Mouse (Mus musculus): Measurements from ENCODE around the gene Jazf1. TPM values are rescaled to one million over a fixed set of nuclear protein-coding genes. Genes with fewer than 3 reads are reported as not detected.

Jazf1 gene
- total RNA-seq, 1 experiment: 1.2 TPM

- H3K4me3 ChIP-seq (ENCODE audit: insufficient read depth in 1 of 2, low read depth in 1 of 2, low read length in 2 of 2, poor library complexity in 1 of 2, severe bottlenecking in 1 of 2): no peak overlapping the region
- no peak overlapping the region for H3K27ac ChIP-seq (ENCODE audit: insufficient read depth, low read depth, low read length, poor library complexity, severe bottlenecking)
- no peak overlapping the region for H3K9ac ChIP-seq (ENCODE audit: insufficient read depth, low read depth, low read length, poor library complexity, severe bottlenecking)
- in situ Hi-C loops (cut with MboI; ENCODE audit: low sequenced_read_pairs in 2 of 2, unreplicated experiment in 2 of 2): no loop called here
- TF ChIP-seq HCFC1 (IDR thresholded peaks at IDR 0.05; ENCODE audit: borderline replicate concordance, insufficient read depth, low read length) (no peak), ZC3H11A (IDR thresholded peaks at IDR 0.05; ENCODE audit: borderline replicate concordance, low read depth, low read length) (0 out of 2 replicates have a peak, but pooled peaks have one; percentile 31), CHD2 (IDR thresholded peaks at IDR 0.05; ENCODE audit: low read depth, low read length) (no peak), ZNF384 (IDR thresholded peaks at IDR 0.05; ENCODE audit: low read depth, low read length) (no peak), MAFK (IDR thresholded peaks at IDR 0.05; ENCODE audit: insufficient read depth, low read depth, low read length) (no peak)
- H3K4me1 ChIP-seq (ENCODE audit: control insufficient read depth in 2 of 2, insufficient read depth in 2 of 2, low read length in 2 of 2, poor library complexity in 1 of 2): no peaks in the 10 kb centered on the region
- no peaks in the 10 kb centered on the region for H3K9me3 ChIP-seq (ENCODE audit: control insufficient read depth, insufficient read depth, low read depth, low read length)
- peak; percentile 48 for DNase-seq (ENCODE audit: low read depth, low spot score)
- H3K36me3 ChIP-seq (ENCODE audit: control insufficient read depth, insufficient read depth, low read length, poor library complexity, severe bottlenecking): no peaks in the 10 kb centered on the region
Observed at GRCm38 (mm10) chr6:52969717-52970261, 98.6 kb downstream of the Jazf1 start.

DNA sequence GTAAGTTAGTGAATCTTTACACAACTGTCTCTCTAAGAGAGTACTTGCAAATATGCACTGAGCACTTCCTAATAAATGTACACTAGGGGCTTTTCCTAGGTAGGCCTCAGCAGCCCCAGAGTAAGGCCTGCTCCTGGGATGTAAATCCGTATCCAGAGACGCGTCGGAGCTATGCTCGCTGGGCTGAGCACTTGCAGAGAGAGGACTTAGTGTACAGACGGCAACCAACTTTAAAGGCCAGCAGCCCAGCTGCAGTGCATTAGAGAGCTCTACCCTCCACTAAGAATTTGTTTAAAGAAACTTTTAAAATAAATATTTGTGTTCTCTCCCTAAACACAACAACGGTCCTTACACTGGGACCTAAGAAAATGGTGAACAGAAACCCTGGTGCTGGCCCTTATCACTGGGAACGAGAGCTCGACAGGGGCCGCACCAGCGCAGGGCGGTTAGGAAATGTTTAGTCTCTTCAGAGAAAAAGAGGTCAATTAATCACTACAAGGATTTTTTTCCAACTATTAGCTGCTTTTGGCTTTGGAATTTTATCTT, 100.0 kb downstream of the Jazf1 start:
- Histone ChIP-seq H3K4me1 (ENCODE audit: control insufficient read depth in 2 of 2, insufficient read depth in 2 of 2, low read length in 2 of 2, poor library complexity in 1 of 2) (no peaks in the 10 kb centered on the region), H3K27ac (ENCODE audit: insufficient read depth, low read depth, low read length, poor library complexity, severe bottlenecking) (no peak overlapping the region), H3K4me3 (ENCODE audit: insufficient read depth in 1 of 2, low read depth in 1 of 2, low read length in 2 of 2, poor library complexity in 1 of 2, severe bottlenecking in 1 of 2) (no peak overlapping the region), H3K9me3 (ENCODE audit: control insufficient read depth, insufficient read depth, low read depth, low read length) (no peaks in the 10 kb centered on the region), H3K36me3 (ENCODE audit: control insufficient read depth, insufficient read depth, low read length, poor library complexity, severe bottlenecking) (no peaks in the 10 kb centered on the region), H3K9ac (ENCODE audit: insufficient read depth, low read depth, low read length, poor library complexity, severe bottlenecking) (no peak overlapping the region)
- DNase-seq (ENCODE audit: low read depth, low spot score): no peak
- in situ Hi-C loops (cut with MboI; ENCODE audit: low sequenced_read_pairs in 2 of 2, unreplicated experiment in 2 of 2): no loop called here
- TF ChIP-seq ZNF384 (IDR thresholded peaks at IDR 0.05; ENCODE audit: low read depth, low read length) (no peak), CHD2 (IDR thresholded peaks at IDR 0.05; ENCODE audit: low read depth, low read length) (no peak), MAFK (IDR thresholded peaks at IDR 0.05; ENCODE audit: insufficient read depth, low read depth, low read length) (no peak), HCFC1 (IDR thresholded peaks at IDR 0.05; ENCODE audit: borderline replicate concordance, insufficient read depth, low read length) (no peak), ZC3H11A (IDR thresholded peaks at IDR 0.05; ENCODE audit: borderline replicate concordance, low read depth, low read length) (no peak)

DNA sequence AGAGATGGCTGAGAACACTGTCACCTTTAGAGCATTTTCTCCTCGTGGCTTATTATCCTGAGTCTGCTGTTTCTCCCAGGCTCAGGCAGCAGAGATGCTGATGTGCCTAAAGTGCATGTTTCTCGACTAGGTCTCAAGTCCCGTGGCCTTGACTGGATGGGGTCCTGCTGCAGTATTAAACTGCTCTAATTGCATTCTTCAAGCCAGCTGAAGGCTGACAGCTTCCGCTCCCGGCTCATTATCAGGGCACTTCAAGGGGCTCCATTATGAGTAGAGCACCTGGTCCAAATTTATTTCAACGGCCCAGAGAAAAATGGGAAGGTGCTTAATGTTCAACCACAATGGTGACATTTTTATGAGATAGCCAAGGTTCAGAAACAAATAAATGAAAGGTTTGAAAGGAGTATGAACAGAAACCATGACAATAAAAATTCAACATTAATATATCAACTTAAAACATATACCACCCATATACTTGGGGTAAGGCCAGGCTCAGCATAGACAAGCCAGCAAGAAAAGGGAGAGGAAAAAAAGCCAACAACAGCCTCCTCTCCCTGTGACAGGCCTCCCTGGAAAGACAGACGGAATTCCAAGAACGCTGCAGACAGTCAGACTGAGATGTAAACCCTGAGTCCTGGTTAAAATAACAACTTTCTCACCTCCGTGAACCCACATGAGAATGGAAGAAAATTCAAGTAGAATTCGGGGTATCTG, 100.7 kb downstream of the Jazf1 start:
- H3K9ac ChIP-seq (ENCODE audit: insufficient read depth, low read depth, low read length, poor library complexity, severe bottlenecking): no peak overlapping the region
- in situ Hi-C loops (cut with MboI; ENCODE audit: low sequenced_read_pairs in 2 of 2, unreplicated experiment in 2 of 2): no loop called here
- DNase-seq (ENCODE audit: low read depth, low spot score): no peak
- no peaks in the 10 kb centered on the region for H3K36me3 ChIP-seq (ENCODE audit: control insufficient read depth, insufficient read depth, low read length, poor library complexity, severe bottlenecking)
- no peak overlapping the region for H3K27ac ChIP-seq (ENCODE audit: insufficient read depth, low read depth, low read length, poor library complexity, severe bottlenecking)
- no peak overlapping the region for H3K4me3 ChIP-seq (ENCODE audit: insufficient read depth in 1 of 2, low read depth in 1 of 2, low read length in 2 of 2, poor library complexity in 1 of 2, severe bottlenecking in 1 of 2)
- no peaks in the 10 kb centered on the region for H3K9me3 ChIP-seq (ENCODE audit: control insufficient read depth, insufficient read depth, low read depth, low read length)
- H3K4me1 ChIP-seq (ENCODE audit: control insufficient read depth in 2 of 2, insufficient read depth in 2 of 2, low read length in 2 of 2, poor library complexity in 1 of 2): 0 out of 4 replicates have a peak, but pooled peaks cover 0 to 2% of the 10 kb centered on the region in 2 experiments
- no peak for TF ChIP-seq HCFC1 (IDR thresholded peaks at IDR 0.05; ENCODE audit: borderline replicate concordance, insufficient read depth, low read length)
- no peak for TF ChIP-seq MAFK (IDR thresholded peaks at IDR 0.05; ENCODE audit: insufficient read depth, low read depth, low read length)
- no peak for TF ChIP-seq ZNF384 (IDR thresholded peaks at IDR 0.05; ENCODE audit: low read depth, low read length)
- TF ChIP-seq CHD2 (IDR thresholded peaks at IDR 0.05; ENCODE audit: low read depth, low read length): no peak
- no peak for TF ChIP-seq ZC3H11A (IDR thresholded peaks at IDR 0.05; ENCODE audit: borderline replicate concordance, low read depth, low read length)

DNA sequence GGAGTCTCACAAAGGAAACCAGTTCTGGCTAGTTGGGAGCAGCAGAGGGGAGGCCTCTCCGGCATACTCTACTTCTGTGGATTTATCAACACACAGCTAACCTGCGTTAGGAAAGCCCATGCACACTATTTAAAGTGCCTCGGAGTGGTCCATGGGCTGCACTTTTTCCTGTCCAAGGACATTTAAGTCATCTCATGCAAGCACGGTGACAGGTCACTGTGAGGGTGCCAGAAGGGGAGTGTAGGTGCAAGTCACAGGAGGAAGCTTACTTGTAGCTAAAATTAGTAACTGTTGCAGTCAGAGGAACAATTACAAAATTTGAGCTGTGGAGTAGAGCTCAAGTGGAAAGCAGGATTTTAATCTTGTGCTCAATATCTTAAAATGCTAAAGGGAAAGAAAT, 102.4 kb downstream of the Jazf1 start:
- Histone ChIP-seq H3K9me3 (ENCODE audit: control insufficient read depth, insufficient read depth, low read depth, low read length) (no peaks in the 10 kb centered on the region), H3K27ac (ENCODE audit: insufficient read depth, low read depth, low read length, poor library complexity, severe bottlenecking) (no peak overlapping the region), H3K36me3 (ENCODE audit: control insufficient read depth, insufficient read depth, low read length, poor library complexity, severe bottlenecking) (no peaks in the 10 kb centered on the region), H3K9ac (ENCODE audit: insufficient read depth, low read depth, low read length, poor library complexity, severe bottlenecking) (no peak overlapping the region), H3K4me3 (ENCODE audit: insufficient read depth in 1 of 2, low read depth in 1 of 2, low read length in 2 of 2, poor library complexity in 1 of 2, severe bottlenecking in 1 of 2) (no peak overlapping the region), H3K4me1 (ENCODE audit: control insufficient read depth in 2 of 2, insufficient read depth in 2 of 2, low read length in 2 of 2, poor library complexity in 1 of 2) (0 out of 4 replicates have a peak, but pooled peaks cover 0 to 2% of the 10 kb centered on the region in 2 experiments)
- DNase-seq (ENCODE audit: low read depth, low spot score): no peak
- in situ Hi-C loops (cut with MboI; ENCODE audit: low sequenced_read_pairs in 2 of 2, unreplicated experiment in 2 of 2): no loop called here
- TF ChIP-seq HCFC1 (IDR thresholded peaks at IDR 0.05; ENCODE audit: borderline replicate concordance, insufficient read depth, low read length): no peak
- no peak for TF ChIP-seq ZNF384 (IDR thresholded peaks at IDR 0.05; ENCODE audit: low read depth, low read length)
- TF ChIP-seq ZC3H11A (IDR thresholded peaks at IDR 0.05; ENCODE audit: borderline replicate concordance, low read depth, low read length): no peak
- TF ChIP-seq CHD2 (IDR thresholded peaks at IDR 0.05; ENCODE audit: low read depth, low read length): no peak
- no peak for TF ChIP-seq MAFK (IDR thresholded peaks at IDR 0.05; ENCODE audit: insufficient read depth, low read depth, low read length)
